Mouse (Mus musculus): Measurements from ENCODE around the gene Cmip. TPM values are rescaled to one million over a fixed set of nuclear protein-coding genes. Genes with fewer than 3 reads are reported as not detected.

Gene Cmip
- polyA plus RNA-seq, 1 experiment from 2014 or later: 6.7 TPM

GRCm38 (mm10) chr8:117339296-117339957 is 82.6 kb downstream of the Cmip start:
- 25% methylated on average over 19 of the region's 19 CpGs for WGBS (ENCODE audit: insufficient replicate concordance)
- ATAC-seq (ENCODE audit: low read depth) (0 out of 2 replicates have a peak, but pooled peaks have one; percentile 11), DNase-seq (no peak)
- H3K4me2 ChIP-seq: peak overlapping the region; percentile 52
- peaks cover 97% of the 10 kb centered on the region for H3K4me1 ChIP-seq (replicated peaks)
- H3K36me3 ChIP-seq: no peaks in the 10 kb centered on the region
- peak overlapping the region; percentile 81 for H3K27ac ChIP-seq
- no peak overlapping the region for H3K4me3 ChIP-seq (replicated peaks)
- H3K9me3 ChIP-seq (replicated peaks): no peaks in the 10 kb centered on the region
- H3K9ac ChIP-seq: peak overlapping the region; percentile 56; the same call in 1 of the 2 replicates
- no peaks in the 10 kb centered on the region for H3K27me3 ChIP-seq

- ATAC-seq (ENCODE audit: low read depth): 0 out of 2 replicates have a peak, but pooled peaks have one; percentile 10
- no peaks in the 10 kb centered on the region for H3K9me3 ChIP-seq (replicated peaks)
- H3K27ac ChIP-seq: peak overlapping the region; percentile 81
- H3K4me1 ChIP-seq (replicated peaks): peaks cover 97% of the 10 kb centered on the region
- peak overlapping the region; percentile 52 for H3K4me2 ChIP-seq
- H3K9ac ChIP-seq: peak overlapping the region; percentile 56; the same call in 1 of the 2 replicates
- 0 out of 2 replicates have a peak overlapping the region, but pooled peaks have one; percentile 8 for H3K4me3 ChIP-seq (replicated peaks)
- H3K36me3 ChIP-seq: no peaks in the 10 kb centered on the region
- peak; percentile 47 for DNase-seq
- 19% methylated on average over 11 of the region's 12 CpGs for WGBS (ENCODE audit: insufficient replicate concordance)
- H3K27me3 ChIP-seq: no peaks in the 10 kb centered on the region
Observed at GRCm38 (mm10) chr8:117339958-117340651, 83.2 kb downstream of the Cmip start.

GRCm38 (mm10) chr8:117340800-117341199 is 83.9 kb downstream of the Cmip start:
- Histone ChIP-seq H3K4me3 (replicated peaks) (no peak overlapping the region), H3K36me3 (no peaks in the 10 kb centered on the region), H3K27ac (peak overlapping the region; percentile 67), H3K4me2 (no peak overlapping the region), H3K4me1 (replicated peaks) (peaks cover 97% of the 10 kb centered on the region), H3K27me3 (no peaks in the 10 kb centered on the region), H3K9me3 (replicated peaks) (no peaks in the 10 kb centered on the region), H3K9ac (no peak overlapping the region)
- ATAC-seq (ENCODE audit: low read depth) (no peak), DNase-seq (no peak)
- 80% methylated on average over 12 of the region's 12 CpGs for WGBS (ENCODE audit: insufficient replicate concordance)

GRCm38 (mm10) chr8:117342735-117343385 is 86.0 kb downstream of the Cmip start:
- ATAC-seq (ENCODE audit: low read depth): no peak
- DNase-seq: no peak
- Histone ChIP-seq H3K4me2 (0 out of 2 replicates have a peak overlapping the region, but pooled peaks have one; percentile 34), H3K4me1 (replicated peaks) (peaks cover 94% of the 10 kb centered on the region), H3K27me3 (no peaks in the 10 kb centered on the region), H3K4me3 (replicated peaks) (no peak overlapping the region), H3K9ac (no peak overlapping the region; the same call in 1 of the 2 replicates), H3K36me3 (no peaks in the 10 kb centered on the region), H3K27ac (peak overlapping the region; percentile 49), H3K9me3 (replicated peaks) (no peaks in the 10 kb centered on the region)
- WGBS (ENCODE audit: insufficient replicate concordance): 44% methylated on average over 8 of the region's 8 CpGs

GRCm38 (mm10) chr8:117343484-117343883 is 86.6 kb downstream of the Cmip start:
- H3K4me3 ChIP-seq (replicated peaks): no peak overlapping the region
- no peak for DNase-seq
- H3K9me3 ChIP-seq (replicated peaks): no peaks in the 10 kb centered on the region
- H3K27me3 ChIP-seq: no peaks in the 10 kb centered on the region
- 37% methylated on average over 10 of the region's 10 CpGs for WGBS (ENCODE audit: insufficient replicate concordance)
- H3K4me1 ChIP-seq (replicated peaks): peaks cover 95% of the 10 kb centered on the region
- no peak overlapping the region; the same call in 1 of the 2 replicates for H3K9ac ChIP-seq
- 0 out of 2 replicates have a peak overlapping the region, but pooled peaks have one; percentile 34 for H3K4me2 ChIP-seq
- ATAC-seq (ENCODE audit: low read depth): no peak
- H3K27ac ChIP-seq: peak overlapping the region; percentile 49
- no peaks in the 10 kb centered on the region for H3K36me3 ChIP-seq

- Histone ChIP-seq H3K4me3 (replicated peaks) (no peak overlapping the region), H3K27ac (no peak overlapping the region), H3K36me3 (no peaks in the 10 kb centered on the region), H3K9me3 (replicated peaks) (no peaks in the 10 kb centered on the region), H3K4me2 (no peak overlapping the region), H3K27me3 (no peaks in the 10 kb centered on the region), H3K4me1 (replicated peaks) (peaks cover 95% of the 10 kb centered on the region), H3K9ac (no peak overlapping the region)
- 51% methylated on average over 11 of the region's 11 CpGs for whole genome bisulfite sequencing (ENCODE audit: insufficient replicate concordance)
- ATAC-seq (ENCODE audit: low read depth): no peak
- no peak for DNase-seq
Observed at GRCm38 (mm10) chr8:117344899-117345298, 88.0 kb downstream of the Cmip start.

- 66% methylated on average over 11 of the region's 11 CpGs for WGBS (ENCODE audit: insufficient replicate concordance)
- Histone ChIP-seq H3K4me1 (replicated peaks) (peaks cover 95% of the 10 kb centered on the region), H3K27me3 (no peaks in the 10 kb centered on the region), H3K9me3 (replicated peaks) (no peaks in the 10 kb centered on the region), H3K4me2 (no peak overlapping the region), H3K27ac (no peak overlapping the region; the same call in 1 of the 2 replicates), H3K4me3 (replicated peaks) (no peak overlapping the region), H3K36me3 (no peaks in the 10 kb centered on the region), H3K9ac (no peak overlapping the region)
- DNase-seq: no peak
- no peak for ATAC-seq (ENCODE audit: low read depth)
Observed at GRCm38 (mm10) chr8:117345376-117345775, 88.5 kb downstream of the Cmip start.

- ATAC-seq (ENCODE audit: low read depth) (no peak), DNase-seq (no peak)
- H3K27me3 ChIP-seq: no peaks in the 10 kb centered on the region
- H3K27ac ChIP-seq: peak overlapping the region; percentile 85
- WGBS (ENCODE audit: insufficient replicate concordance): 93% methylated on average over 4 of the region's 4 CpGs
- H3K4me1 ChIP-seq (replicated peaks): peaks cover 97% of the 10 kb centered on the region
- no peak overlapping the region for H3K9ac ChIP-seq
- H3K4me2 ChIP-seq: peak overlapping the region; percentile 8
- H3K9me3 ChIP-seq (replicated peaks): no peaks in the 10 kb centered on the region
- H3K36me3 ChIP-seq: no peaks in the 10 kb centered on the region
- no peak overlapping the region for H3K4me3 ChIP-seq (replicated peaks)
Observed at GRCm38 (mm10) chr8:117347556-117347955, 90.7 kb downstream of the Cmip start.

GRCm38 (mm10) chr8:117348718-117349394 is 92.0 kb downstream of the Cmip start:
- Histone ChIP-seq H3K4me3 (replicated peaks) (no peak overlapping the region), H3K27ac (peak overlapping the region; percentile 85), H3K9ac (peak overlapping the region; percentile 49), H3K36me3 (no peaks in the 10 kb centered on the region), H3K4me2 (peak overlapping the region; percentile 54), H3K4me1 (replicated peaks) (peaks cover 92% of the 10 kb centered on the region), H3K27me3 (no peaks in the 10 kb centered on the region), H3K9me3 (replicated peaks) (no peaks in the 10 kb centered on the region)
- ATAC-seq (ENCODE audit: low read depth) (peak; percentile 2; the same call in 1 of the 2 replicates), DNase-seq (no peak)
- 50% methylated on average over 11 of the region's 11 CpGs for WGBS (ENCODE audit: insufficient replicate concordance)

- 21% methylated on average over 4 of the region's 4 CpGs for WGBS (ENCODE audit: insufficient replicate concordance)
- Histone ChIP-seq H3K9ac (peak overlapping the region; percentile 49), H3K4me2 (peak overlapping the region; percentile 54)
Observed at GRCm38 (mm10) chr8:117349541-117349940, 92.7 kb downstream of the Cmip start.

More at GRCm38 (mm10) chr8:117349541-117349940, 92.7 kb downstream of the Cmip start:
- DNase-seq: peak; percentile 63
- Histone ChIP-seq H3K36me3 (no peaks in the 10 kb centered on the region), H3K4me3 (replicated peaks) (no peak overlapping the region), H3K27me3 (no peaks in the 10 kb centered on the region), H3K27ac (peak overlapping the region; percentile 85), H3K4me1 (replicated peaks) (peaks cover 90% of the 10 kb centered on the region), H3K9me3 (replicated peaks) (no peaks in the 10 kb centered on the region)
- ATAC-seq (ENCODE audit: low read depth): peak; percentile 86
